Mouse (Mus musculus) ovary, postnatal 36 days (tissue): ENCODE measurements at regions not wholly inside any gene's neighbourhood (a gene's known extent, or its start where the extent isn't known, plus 50 kb on each side); places are given as distances from the start of the nearest gene placed in this dataset.

ENCODE experiments used
- DNase-seq: peaks from one replicate; pipeline ENCODE4 v3.0.0; 2022; ENCODE audit warnings: low spot score, mixed read lengths

GRCm38 (mm10) chr3:35688111-35688510, 65.8 kb upstream of the Atp11b start:
- no peak for DNase-seq

GRCm38 (mm10) chr3:35688781-35689180, 65.1 kb upstream of the Atp11b start:
- DNase-seq, result no peak

- peak; percentile 49 for DNase-seq
Measured at GRCm38 (mm10) chr3:35693039-35693438, 60.9 kb upstream of the Atp11b start.

GRCm38 (mm10) chr3:35693551-35693950, 60.4 kb upstream of the Atp11b start:
- DNase-seq, result no peak

- DNase-seq, result no peak
Measured at GRCm38 (mm10) chr3:35694241-35694640, 59.7 kb upstream of the Atp11b start.

- no peak for DNase-seq
Measured at GRCm38 (mm10) chr3:35695859-35696258, 58.0 kb upstream of the Atp11b start.

- DNase-seq, result no peak
Measured at GRCm38 (mm10) chr3:35699266-35699665, 54.6 kb upstream of the Atp11b start.

GRCm38 (mm10) chr3:35699979-35700378, 53.9 kb upstream of the Atp11b start:
- DNase-seq, result no peak

- DNase-seq, result no peak
Measured at GRCm38 (mm10) chr3:35703528-35704327, 50.2 kb upstream of the Atp11b start.
